Mouse (Mus musculus) right cerebral cortex, adult 18-20 months (tissue): Measurements from ENCODE around the gene Ric8b.

Experiments
- DNase-seq: peaks from one replicate; pipeline ENCODE4 v3.0.0; 2022; ENCODE audit warnings: mixed read lengths

The Ric8b gene

DNA sequence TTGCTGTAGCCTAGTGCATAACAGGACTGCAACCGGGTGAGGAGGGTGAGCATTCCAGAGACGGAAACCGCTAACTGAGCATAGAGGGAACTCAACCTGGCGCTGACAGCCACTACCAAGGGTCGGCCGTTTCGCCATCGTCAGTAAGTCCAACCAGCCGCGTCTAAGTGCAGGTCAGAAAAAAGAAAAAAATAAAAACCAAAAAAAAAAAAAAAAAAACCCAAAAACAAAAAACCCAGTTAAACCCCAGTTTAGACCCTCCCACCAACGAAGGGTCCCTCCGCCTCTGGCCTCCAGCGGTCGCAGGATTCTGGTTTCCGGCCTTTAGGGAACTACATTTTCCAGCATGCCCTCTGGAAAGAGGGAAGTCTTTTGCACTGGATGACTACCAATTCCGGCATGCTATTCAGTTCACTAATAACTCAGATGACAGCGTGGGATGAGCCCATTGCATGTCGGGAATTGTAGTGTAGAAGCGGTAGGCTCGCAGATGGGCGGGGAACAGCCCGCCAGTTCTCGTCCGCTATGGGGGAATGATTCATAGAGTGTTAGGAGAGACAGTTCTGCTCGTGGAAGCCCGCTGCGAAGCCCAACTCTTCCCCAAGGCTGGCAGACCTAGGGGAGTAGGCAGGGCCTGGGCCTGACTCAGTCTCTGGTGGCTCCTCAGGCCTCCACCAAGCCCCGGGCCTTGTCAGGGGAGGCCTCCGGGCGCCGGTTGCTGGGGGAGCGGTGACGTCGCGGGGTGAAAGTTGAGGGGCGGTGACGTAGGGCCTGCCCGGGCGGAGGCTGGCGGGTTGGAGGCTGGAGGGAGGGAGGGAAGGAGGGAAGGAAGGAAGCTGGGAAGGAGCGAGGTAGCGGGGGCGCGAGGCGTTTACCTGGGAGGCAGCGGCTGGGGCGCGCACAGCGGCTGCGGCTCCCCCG lies at the start of gene Ric8b:
Gene Ric8b (plus strand): TSS at position 807 of the 921 bp plus-strand sequence.
- DNase-seq: peak; percentile 97

DNA sequence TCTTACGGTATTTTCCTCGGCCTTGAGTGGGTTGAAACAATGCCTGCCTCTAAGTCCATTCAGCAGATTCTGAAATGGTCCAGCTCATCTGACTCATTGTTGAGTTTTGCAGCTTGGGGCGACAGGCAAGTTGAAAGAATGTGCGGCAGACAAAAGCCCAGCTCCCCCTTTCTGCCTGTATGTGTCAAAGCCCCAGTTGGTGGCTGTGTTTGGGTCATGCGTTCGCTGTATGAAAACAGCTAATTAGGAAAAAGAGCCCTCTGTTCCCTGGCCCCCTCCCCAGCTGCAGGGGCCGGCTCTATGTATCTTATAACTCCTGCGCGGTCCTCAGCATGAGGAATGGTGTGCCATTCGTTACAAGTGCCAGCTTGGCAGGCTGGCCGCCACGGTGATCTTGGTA lies 46.1 kb upstream of the Ric8b start:
- DNase-seq: no peak

DNA sequence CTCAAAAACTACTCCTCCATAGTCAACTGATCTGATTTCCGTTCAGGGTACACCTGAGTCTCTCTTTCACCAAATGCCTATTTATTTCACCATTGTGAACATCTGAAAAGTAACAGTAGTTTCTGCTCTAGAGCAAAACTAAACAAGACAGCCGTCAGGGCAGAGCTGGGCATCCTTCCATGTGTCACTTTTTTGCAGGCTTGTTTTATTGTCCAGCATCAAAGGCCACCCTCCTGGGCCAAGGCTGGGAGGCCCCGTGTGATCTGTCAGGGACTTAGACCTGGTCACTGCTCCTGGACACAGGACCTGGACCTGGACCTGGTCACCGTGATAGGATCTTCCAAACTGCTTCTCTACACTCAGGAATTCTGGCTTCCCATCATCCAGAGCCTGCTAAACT lies 45.5 kb upstream of the Ric8b start:
- DNase-seq: no peak

GRCm38 (mm10) chr10:84879823-84880571 lies 37.4 kb upstream of the Ric8b start:
- DNase-seq: no peak

GRCm38 (mm10) chr10:84882528-84882927 lies 34.9 kb upstream of the Ric8b start:
- no peak for DNase-seq

DNA sequence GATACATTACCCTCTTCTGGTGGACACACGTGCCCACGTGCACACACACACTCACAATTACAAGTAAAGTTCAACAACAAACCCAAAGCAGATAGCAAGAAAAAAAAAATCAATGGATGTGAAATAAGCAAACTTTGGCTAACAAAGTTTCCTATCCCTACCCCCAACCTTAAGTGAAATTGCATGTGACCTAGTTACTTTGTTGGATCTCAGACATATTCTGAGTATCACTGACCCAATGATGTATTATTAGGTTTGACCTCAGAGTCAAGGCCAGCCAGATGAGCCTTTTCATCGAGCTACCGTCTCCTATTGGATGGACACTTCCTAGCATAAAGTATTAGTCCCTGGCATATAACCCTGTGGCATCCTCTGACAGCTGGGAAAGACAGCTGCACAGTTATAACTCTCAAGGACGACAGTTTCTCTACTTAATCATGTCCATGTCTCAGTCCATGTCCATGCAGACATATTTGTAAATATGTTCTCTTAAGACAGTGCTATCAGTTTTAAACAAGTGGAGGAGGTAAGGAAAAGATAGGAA lies 32.0 kb upstream of the Ric8b start:
- DNase-seq: no peak

DNA sequence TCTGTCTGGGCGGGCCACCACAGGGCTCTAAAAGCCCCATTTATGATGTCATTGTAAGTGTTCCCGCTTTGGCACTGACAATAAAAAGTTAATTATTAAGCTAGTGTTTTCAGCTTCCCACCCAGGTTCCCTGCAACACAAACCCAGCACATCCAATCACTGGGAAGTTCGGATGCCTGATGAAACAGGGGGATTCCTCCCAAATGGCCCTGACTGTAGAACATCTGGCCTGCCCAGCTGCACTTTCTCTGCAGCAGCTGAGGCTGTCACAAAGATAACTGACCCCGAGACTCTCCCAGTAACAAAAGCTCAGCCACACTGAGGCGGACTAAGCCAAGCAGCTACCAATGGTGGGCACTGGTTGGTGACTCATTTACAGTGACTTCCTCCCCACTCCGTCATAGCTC lies 31.2 kb upstream of the Ric8b start:
- DNase-seq: no peak

DNA sequence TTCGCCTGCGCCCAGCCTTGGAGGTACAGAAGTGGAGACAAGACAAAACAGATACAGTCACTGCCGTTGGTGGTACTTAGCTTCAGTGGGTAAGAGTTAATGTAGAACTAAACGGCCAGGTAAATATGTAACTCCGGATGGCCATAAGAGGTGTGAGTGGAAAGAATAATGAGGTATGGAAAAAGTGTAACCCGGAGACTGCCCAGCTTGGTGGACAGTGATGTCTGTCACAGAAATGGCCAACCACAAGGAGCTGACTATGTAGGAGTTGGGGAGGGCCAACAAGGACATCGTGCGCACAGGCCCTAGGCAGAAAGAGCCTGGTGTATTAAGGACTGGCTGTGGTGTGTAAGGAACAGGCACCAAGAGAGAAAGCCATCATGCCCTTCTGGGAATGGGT lies 30.6 kb upstream of the Ric8b start:
- no peak for DNase-seq

- no peak for DNase-seq
These were observed 28.1 kb upstream of the Ric8b start for GRCm38 (mm10) chr10:84889096-84889846.

DNA sequence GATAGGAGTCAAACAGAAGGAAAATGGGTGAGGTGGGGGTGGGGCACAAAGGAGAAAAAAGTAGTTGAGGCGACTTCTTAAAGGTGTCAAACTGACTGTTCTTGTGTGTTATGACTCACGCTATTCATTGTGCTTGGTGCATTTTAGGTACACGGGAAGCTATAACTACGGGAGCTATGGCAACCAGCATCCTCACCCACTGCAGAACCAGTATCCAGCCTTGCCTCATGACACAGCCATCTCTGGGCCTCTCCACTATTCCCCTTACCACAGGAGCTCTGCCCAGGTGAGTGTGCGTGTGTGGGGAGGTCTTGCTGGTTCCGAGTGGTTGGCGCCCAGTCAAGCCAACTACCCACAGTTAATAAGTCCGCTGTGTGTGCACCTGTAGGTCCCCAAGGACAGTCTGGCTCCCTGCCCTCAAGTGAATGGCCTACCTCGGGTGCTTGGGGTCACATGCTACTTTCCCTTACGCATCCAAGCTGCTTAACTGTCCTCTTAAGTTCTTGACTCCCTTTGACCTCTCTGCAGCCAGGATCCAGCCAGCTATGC lies 21.5 kb upstream of the Ric8b start:
- DNase-seq: peak; percentile 62

DNA sequence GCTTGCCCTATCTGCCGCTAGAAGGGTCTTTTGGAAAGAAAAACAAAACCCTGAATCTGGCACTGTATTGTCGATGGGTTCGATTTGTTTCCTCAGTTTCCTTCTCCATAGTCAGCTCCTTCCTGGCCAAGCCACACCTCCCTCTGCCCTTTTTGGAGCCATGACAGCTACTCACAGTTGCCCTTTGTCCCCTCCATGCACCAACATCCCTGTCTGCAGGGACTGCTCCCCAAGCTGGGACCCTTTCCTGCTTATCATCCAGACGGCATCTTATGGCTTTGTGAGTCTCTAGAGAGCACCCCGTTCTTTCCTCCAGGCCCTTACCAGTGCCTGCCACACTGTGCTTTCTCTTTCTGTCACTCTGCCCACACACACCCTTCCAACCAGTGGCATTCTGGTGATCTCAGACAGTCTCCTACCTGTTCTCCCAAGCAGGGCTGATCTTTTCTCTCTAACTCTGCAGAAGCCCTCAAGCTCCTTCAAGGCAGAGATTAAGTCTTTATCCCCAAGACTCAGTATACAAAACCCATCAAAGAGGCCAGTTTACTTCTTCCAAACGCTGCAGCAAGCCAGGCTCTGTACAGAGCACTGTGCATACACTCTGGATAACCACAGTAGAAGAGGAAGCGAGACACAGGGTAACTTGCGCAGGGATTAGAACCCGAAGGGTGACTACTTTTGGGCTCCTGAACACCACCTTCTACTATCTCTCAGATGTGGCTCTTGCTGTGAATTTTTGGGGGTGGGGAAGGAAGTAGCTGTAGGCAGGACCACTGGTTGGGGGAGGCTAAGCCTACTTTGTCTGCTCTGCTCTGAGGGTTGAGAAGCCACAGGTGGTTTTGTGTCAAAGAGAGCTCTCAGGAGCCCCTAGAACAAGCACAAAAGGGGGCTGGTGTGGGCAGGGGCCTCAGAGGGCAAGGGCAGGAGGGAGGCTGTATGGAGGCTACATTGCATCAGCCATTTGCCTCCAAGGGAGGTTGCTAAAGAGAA lies 20.2 kb upstream of the Ric8b start:
- no peak for DNase-seq

GRCm38 (mm10) chr10:84898144-84898979 lies 19.1 kb upstream of the Ric8b start:
- no peak for DNase-seq

DNA sequence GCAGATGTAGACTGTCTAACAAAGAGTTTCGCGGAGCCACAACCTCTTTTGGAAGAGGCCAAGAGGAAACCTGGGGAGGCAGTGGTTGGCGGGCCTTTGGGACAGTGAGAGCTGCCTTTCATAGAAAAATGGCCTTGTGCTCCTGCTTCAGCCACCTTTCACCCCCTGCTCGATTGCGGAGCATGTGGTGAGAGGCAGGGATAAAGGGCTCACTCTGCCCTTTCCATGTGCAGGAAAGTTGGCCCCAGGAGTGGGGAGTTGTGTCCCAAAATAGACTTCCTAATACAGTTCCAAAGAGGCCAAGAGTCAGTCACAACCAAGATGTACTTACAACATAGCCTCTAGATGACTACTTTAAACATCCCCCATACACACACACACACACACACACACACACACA lies 15.7 kb upstream of the Ric8b start:
- DNase-seq: no peak

GRCm38 (mm10) chr10:84902213-84902612 lies 15.2 kb upstream of the Ric8b start:
- DNase-seq: no peak

GRCm38 (mm10) chr10:84903307-84903706 lies 14.1 kb upstream of the Ric8b start:
- no peak for DNase-seq

GRCm38 (mm10) chr10:84903742-84904141 lies 13.7 kb upstream of the Ric8b start:
- DNase-seq: peak; percentile 52

DNA sequence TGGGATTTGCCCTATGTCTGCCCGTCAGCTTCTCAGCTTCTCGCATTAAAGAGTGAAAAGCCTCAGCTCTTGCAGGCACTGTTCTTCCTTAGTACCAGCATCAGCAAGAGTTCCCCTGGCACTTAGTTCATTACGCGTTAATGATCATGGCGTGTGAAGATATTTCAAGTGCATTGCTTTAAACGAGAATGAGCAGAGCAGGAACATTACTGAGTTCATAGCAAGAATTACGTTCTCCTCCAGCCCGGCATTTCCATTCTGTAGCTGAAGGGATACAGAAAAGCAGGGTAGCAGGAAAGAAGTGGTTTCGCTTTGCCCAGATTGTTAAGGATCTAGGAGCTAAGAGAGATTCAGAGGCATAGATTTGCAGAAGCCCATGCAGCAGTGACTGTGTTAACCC lies 10.5 kb upstream of the Ric8b start:
- DNase-seq: no peak

GRCm38 (mm10) chr10:84908006-84908405 lies 9.4 kb upstream of the Ric8b start:
- no peak for DNase-seq

- no peak for DNase-seq
These were observed 8.9 kb upstream of the Ric8b start for GRCm38 (mm10) chr10:84908471-84908870.

DNA sequence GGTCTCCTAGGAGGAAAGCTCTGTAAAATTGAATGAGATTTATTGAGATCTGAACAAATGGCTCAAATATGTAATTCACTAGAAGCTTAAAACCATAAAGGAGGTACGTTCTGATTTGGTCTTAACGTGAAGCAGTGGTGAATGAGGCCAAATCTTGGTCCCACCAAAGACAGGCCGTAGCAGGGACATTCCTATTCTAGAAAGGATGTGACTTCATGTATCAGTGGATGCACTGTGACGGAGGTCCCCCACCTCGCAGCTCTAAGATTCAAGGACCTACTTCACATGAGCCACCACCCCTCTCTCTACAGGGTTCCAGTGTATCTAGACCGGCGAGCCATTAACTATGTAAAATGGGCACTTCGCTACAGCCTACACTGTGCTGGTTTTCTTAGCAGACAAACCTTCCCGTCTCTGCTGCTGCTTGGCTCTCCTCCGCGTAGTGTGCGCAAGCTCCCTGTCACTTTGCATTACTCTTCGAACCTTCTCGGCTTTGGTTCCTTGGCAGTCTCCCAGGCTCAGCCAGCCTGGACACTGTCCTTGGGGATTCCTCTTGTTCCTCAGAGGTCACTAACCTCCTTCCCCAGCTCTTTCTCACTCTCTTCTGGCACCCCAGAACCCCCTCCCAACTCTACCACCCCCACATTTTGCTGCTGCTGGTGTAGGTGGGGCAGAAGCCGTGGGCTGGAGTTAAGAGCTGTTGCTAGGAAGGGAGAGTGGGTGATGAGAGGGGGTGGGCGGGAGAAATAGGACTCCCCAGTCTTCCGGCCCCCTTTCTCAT lies 8.2 kb upstream of the Ric8b start:
- DNase-seq: peak; percentile 58
